Mouse (Mus musculus) G1E-ER4 (cell line): Measurements from ENCODE around the gene Gm20388. TPM values are rescaled to one million over a fixed set of nuclear protein-coding genes. Genes with fewer than 3 reads are reported as not detected.

Source experiments
- GATA1 ChIP-seq: IDR thresholded peaks from one replicate; pipeline ENCODE4 v1.8.0; 2012; ENCODE audit warnings: low read length, inconsistent platforms
- polyA plus RNA-seq: library from polyadenylated mRNA; stranded (reverse); fragments of >175 nt; gene quantifications from 2 replicates; pipeline ENCODE4 v1.2.3, GENCODE M21; 2012

The Gm20388 gene
- polyA plus RNA-seq, 1 experiment: not detected

- no peak for TF ChIP-seq GATA1
Observed at GRCm38 (mm10) chr8:123248596-123248995, 3338.0 kb downstream of the Gm20388 start.

- no peak for TF ChIP-seq GATA1
Observed at GRCm38 (mm10) chr8:123250940-123251339, 3340.3 kb downstream of the Gm20388 start.

- no peak for TF ChIP-seq GATA1
Observed at GRCm38 (mm10) chr8:123252925-123253324, 3342.3 kb downstream of the Gm20388 start.

GRCm38 (mm10) chr8:123253451-123254098, 3342.9 kb downstream of the Gm20388 start:
- no peak for TF ChIP-seq GATA1

- no peak for TF ChIP-seq GATA1
Observed at GRCm38 (mm10) chr8:123254099-123254885, 3343.7 kb downstream of the Gm20388 start, which contains the start of the genes Zfp276 and Vps9d1. Gene Zfp276, plus strand, starts transcription at chr8:123254195. Gene Vps9d1, minus strand, starts transcription at chr8:123254348.

GRCm38 (mm10) chr8:123255170-123255569, 3344.5 kb downstream of the Gm20388 start:
- TF ChIP-seq GATA1: no peak

GRCm38 (mm10) chr8:123257114-123257513, 3346.5 kb downstream of the Gm20388 start:
- TF ChIP-seq GATA1: no peak

GRCm38 (mm10) chr8:123267926-123268656, 3357.4 kb downstream of the Gm20388 start:
- no peak for TF ChIP-seq GATA1

- no peak for TF ChIP-seq GATA1
Observed at GRCm38 (mm10) chr8:123271147-123271546, 3360.5 kb downstream of the Gm20388 start.

- TF ChIP-seq GATA1: no peak
Observed at GRCm38 (mm10) chr8:123271901-123272300, 3361.3 kb downstream of the Gm20388 start.

- no peak for TF ChIP-seq GATA1
Observed at GRCm38 (mm10) chr8:123274447-123274846, 3363.8 kb downstream of the Gm20388 start.

- no peak for TF ChIP-seq GATA1
Observed at GRCm38 (mm10) chr8:123275096-123275495, 3364.5 kb downstream of the Gm20388 start.

GRCm38 (mm10) chr8:123278445-123278844, 3367.8 kb downstream of the Gm20388 start:
- TF ChIP-seq GATA1: no peak

- TF ChIP-seq GATA1: no peak
Observed at GRCm38 (mm10) chr8:123279828-123280227, 3369.2 kb downstream of the Gm20388 start.

- no peak for TF ChIP-seq GATA1
Observed at GRCm38 (mm10) chr8:123280302-123281094, 3369.9 kb downstream of the Gm20388 start.
